In the genomic region with DNA sequence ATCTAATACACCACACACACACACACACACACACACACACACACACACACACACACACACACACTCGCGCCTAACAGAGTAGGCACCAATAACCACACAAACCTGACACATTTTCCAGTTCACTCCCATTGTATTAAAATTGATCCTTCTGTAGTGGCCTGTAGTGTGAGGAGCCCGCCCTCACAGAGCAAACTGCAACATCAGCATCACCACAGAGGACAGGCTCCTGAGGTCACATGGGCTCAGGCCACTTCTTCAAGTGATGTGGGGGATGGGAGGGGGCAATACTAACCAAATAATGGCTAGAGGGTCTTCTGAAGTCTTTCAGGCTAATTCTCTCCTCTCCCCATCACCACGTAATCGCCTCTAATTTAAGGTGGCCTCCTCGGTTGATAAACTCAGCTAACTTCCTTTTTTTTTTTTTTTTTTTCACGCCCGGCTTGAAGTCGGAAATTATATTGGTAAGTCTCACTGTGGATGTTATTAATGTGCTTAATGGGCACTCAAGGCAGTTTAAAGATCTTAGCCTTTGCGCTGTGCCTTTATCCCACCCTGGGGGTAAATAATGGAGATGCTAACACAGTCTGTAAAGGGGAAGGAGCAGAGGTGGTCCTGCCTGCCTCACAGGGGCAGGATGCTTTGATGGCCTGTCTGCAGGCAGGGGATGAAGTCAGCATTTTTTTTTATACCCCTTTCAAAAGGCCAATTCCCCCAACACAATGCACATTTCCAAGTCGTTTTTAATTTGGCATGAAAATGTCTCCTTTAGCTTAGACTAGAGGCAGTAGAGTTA, we compare ENCODE assay signal across 22 mouse cellular contexts. TPM values are rescaled to one million over a fixed set of nuclear protein-coding genes. Genes with fewer than 3 reads are reported as not detected.
A peak's percentile ranks its signal among the peaks of the same experiment; 100 is the strongest.
DNase-seq lines count a peak whose midpoint lies in the region; ATAC-seq lines count a peak whose summit lies in the region.
"Had no signal": no experiment of that assay in that cellular context is flagged by ENCODE, and none has a peak within 500 bp of the region (broad histone marks: within the 10 kb centered on the region; RNA-seq: fewer than 3 reads in every experiment).

No protein-coding gene starts in this region.

- H3K9me3 ChIP-seq in embryonic facial prominence, embryonic 11.5 days (replicated peaks; ENCODE audit: control insufficient read depth, low read length), result no peaks in the 10 kb centered on the region
- H3K9me3 ChIP-seq in embryonic facial prominence, embryonic 10.5 days, result no peaks in the 10 kb centered on the region
- H3K9me3 ChIP-seq in midbrain, embryonic 12.5 days, result no peaks in the 10 kb centered on the region
- no peaks in the 10 kb centered on the region; the same call in 1 of the 2 replicates for H3K9me3 ChIP-seq in midbrain, embryonic 16.5 days (replicated peaks; ENCODE audit: control insufficient read depth, low read length, poor library complexity, severe bottlenecking)
- no peaks in the 10 kb centered on the region for H3K9me3 ChIP-seq in limb, embryonic 13.5 days
- H3K9me3 ChIP-seq: heart, embryonic 15.5 days; neural tube, embryonic 12.5 days had no signal

- no peaks in the 10 kb centered on the region for H3K27me3 ChIP-seq in embryonic facial prominence, embryonic 11.5 days (ENCODE audit: control insufficient read depth, insufficient read depth, low read length)
- H3K27me3 ChIP-seq in embryonic facial prominence, embryonic 10.5 days (replicated peaks; ENCODE audit: low read depth, poor library complexity, severe bottlenecking), result no peaks in the 10 kb centered on the region
- H3K27me3 ChIP-seq in midbrain, embryonic 12.5 days, result peaks cover 7% of the 10 kb centered on the region; the same call in 1 of the 2 replicates
- no peaks in the 10 kb centered on the region for H3K27me3 ChIP-seq in midbrain, embryonic 16.5 days (ENCODE audit: control insufficient read depth, insufficient read depth, low read depth, low read length)
- H3K27me3 ChIP-seq in limb, embryonic 13.5 days, result peaks cover 9% of the 10 kb centered on the region; the same call in 1 of the 2 replicates
- H3K27me3 ChIP-seq: heart, embryonic 15.5 days; neural tube, embryonic 12.5 days had no signal

- no peaks in the 10 kb centered on the region for H3K36me3 ChIP-seq in embryonic facial prominence, embryonic 11.5 days (replicated peaks; ENCODE audit: control insufficient read depth, insufficient read depth, low read depth, low read length)
- no peaks in the 10 kb centered on the region for H3K36me3 ChIP-seq in embryonic facial prominence, embryonic 10.5 days (replicated peaks)
- H3K36me3 ChIP-seq in midbrain, embryonic 12.5 days, result no peaks in the 10 kb centered on the region
- H3K36me3 ChIP-seq in midbrain, embryonic 16.5 days (ENCODE audit: control insufficient read depth, insufficient read depth, low read length), result no peaks in the 10 kb centered on the region
- H3K36me3 ChIP-seq in limb, embryonic 13.5 days, result no peaks in the 10 kb centered on the region
- H3K36me3 ChIP-seq: heart, embryonic 15.5 days; neural tube, embryonic 12.5 days had no signal

- H3K27ac ChIP-seq in embryonic facial prominence, embryonic 11.5 days (replicated peaks; ENCODE audit: low read depth, low read length), result no peak overlapping the region
- no peak overlapping the region for H3K27ac ChIP-seq in embryonic facial prominence, embryonic 10.5 days (replicated peaks)
- no peak overlapping the region for H3K27ac ChIP-seq in midbrain, embryonic 12.5 days (replicated peaks)
- H3K27ac ChIP-seq in midbrain, embryonic 16.5 days (ENCODE audit: low read length), result no peak overlapping the region
- no peak overlapping the region for H3K27ac ChIP-seq in limb, embryonic 13.5 days
- H3K27ac ChIP-seq: heart, adult 2 months; heart, embryonic 15.5 days; macrophage; neural tube, embryonic 12.5 days had no signal

- 0 out of 2 replicates have a peak, but pooled peaks have one; percentile 39 for ATAC-seq in embryonic facial prominence, embryonic 11.5 days (replicated peaks; ENCODE audit: insufficient number of reproducible peaks, low FRiP score, low TSS enrichment, low read depth)
- ATAC-seq in midbrain, embryonic 12.5 days (ENCODE audit: low FRiP score, low read depth), result peak; percentile 65; the same call in 1 of the 2 replicates
- ATAC-seq in midbrain, embryonic 16.5 days, result no peak
- ATAC-seq in limb, embryonic 13.5 days (ENCODE audit: low FRiP score, low read depth), result peak; percentile 72; the same call in 1 of the 2 replicates

- H3K4me3 ChIP-seq in embryonic facial prominence, embryonic 11.5 days (ENCODE audit: low read depth, low read length), result no peak overlapping the region
- no peak overlapping the region for H3K4me3 ChIP-seq in embryonic facial prominence, embryonic 10.5 days
- no peak overlapping the region for H3K4me3 ChIP-seq in midbrain, embryonic 12.5 days
- H3K4me3 ChIP-seq in midbrain, embryonic 16.5 days (ENCODE audit: low read depth, low read length), result no peak overlapping the region
- no peak overlapping the region for H3K4me3 ChIP-seq in limb, embryonic 13.5 days
- H3K4me3 ChIP-seq: heart, adult 2 months; heart, embryonic 15.5 days; neural tube, embryonic 12.5 days had no signal

- no peak overlapping the region for H3K4me2 ChIP-seq in embryonic facial prominence, embryonic 11.5 days (ENCODE audit: low read depth, low read length)
- no peak overlapping the region for H3K4me2 ChIP-seq in midbrain, embryonic 12.5 days (replicated peaks)
- H3K4me2 ChIP-seq in midbrain, embryonic 16.5 days (ENCODE audit: low read length), result no peak overlapping the region
- no peak overlapping the region for H3K4me2 ChIP-seq in limb, embryonic 13.5 days (replicated peaks)
- H3K4me2 ChIP-seq: heart, embryonic 15.5 days; neural tube, embryonic 12.5 days had no signal

- DNase-seq in embryonic facial prominence, embryonic 11.5 days (ENCODE audit: low spot score), result peak; percentile 63
- DNase-seq in embryonic facial prominence, embryonic 10.5 days (ENCODE audit: low spot score), result no peak
- no peak for DNase-seq in layer of hippocampus, adult 8-10 months (ENCODE audit: low spot score in 2 of 2)
- no peak for DNase-seq in frontal cortex, postnatal 14 days (ENCODE audit: low spot score in 2 of 2)
- DNase-seq: adrenal gland, adult 2 months; cerebellum, adult 9-10 months; gastrocnemius, postnatal 10 days; heart, adult 2 months; heart, postnatal 4 days; kidney, adult 11 months; liver; thymus, postnatal 14 days had no signal

- H3K9ac ChIP-seq in embryonic facial prominence, embryonic 11.5 days (replicated peaks; ENCODE audit: low read length), result no peak overlapping the region
- H3K9ac ChIP-seq in midbrain, embryonic 12.5 days (replicated peaks), result no peak overlapping the region
- no peak overlapping the region for H3K9ac ChIP-seq in midbrain, embryonic 16.5 days (ENCODE audit: low read depth, low read length)
- H3K9ac ChIP-seq in limb, embryonic 13.5 days, result no peak overlapping the region
- H3K9ac ChIP-seq: heart, embryonic 15.5 days; neural tube, embryonic 12.5 days had no signal

- WGBS in embryonic facial prominence, embryonic 11.5 days, result 35% methylated on average over 11 of the region's 11 CpGs
- 37% methylated on average over 11 of the region's 11 CpGs for WGBS in embryonic facial prominence, embryonic 10.5 days
- 50% methylated on average over 11 of the region's 11 CpGs for WGBS in midbrain, embryonic 12.5 days
- 27% methylated on average over 11 of the region's 11 CpGs for WGBS in midbrain, embryonic 16.5 days
- 19% methylated on average over 11 of the region's 11 CpGs for WGBS in limb, embryonic 13.5 days

- peaks cover 2% of the 10 kb centered on the region for H3K4me1 ChIP-seq in embryonic facial prominence, embryonic 11.5 days (ENCODE audit: control insufficient read depth, insufficient read depth, low read length)
- peaks cover 27% of the 10 kb centered on the region for H3K4me1 ChIP-seq in embryonic facial prominence, embryonic 10.5 days
- H3K4me1 ChIP-seq in midbrain, embryonic 12.5 days, result peaks cover 8% of the 10 kb centered on the region; the same call in 1 of the 2 replicates
- H3K4me1 ChIP-seq in midbrain, embryonic 16.5 days (ENCODE audit: control insufficient read depth, insufficient read depth, low read length), result no peaks in the 10 kb centered on the region; the same call in 1 of the 2 replicates
- H3K4me1 ChIP-seq in limb, embryonic 13.5 days, result peaks cover 14% of the 10 kb centered on the region
- H3K4me1 ChIP-seq: heart, embryonic 15.5 days had no signal

RNA-seq across cellular contexts. Expression of gene Nog, which starts 25.2 kb away (rescaled TPM):
- 3.0 and 3.4 TPM in 2 replicates for polyA plus RNA-seq in embryonic facial prominence, embryonic 11.5 days (2014; fragmentation: Nextera tagmentation; extraction: Ambion mirVana)
- polyA plus RNA-seq in embryonic facial prominence, embryonic 10.5 days (2016; fragmentation: Nextera tagmentation; extraction: Ambion mirVana), result 1.1 and 1.2 TPM in 2 replicates
- 6.0 and 6.3 TPM in 2 replicates for polyA plus RNA-seq in midbrain, embryonic 12.5 days (2016; fragmentation: Nextera tagmentation; extraction: Ambion mirVana)
- 3.0 and 4.1 TPM in 2 replicates for polyA plus RNA-seq in midbrain, embryonic 16.5 days (2015; fragmentation: Nextera tagmentation; extraction: Ambion mirVana)
- polyA plus RNA-seq in limb, embryonic 13.5 days (2015; fragmentation: Nextera tagmentation; extraction: Ambion mirVana), result 8.5 and 9.7 TPM in 2 replicates
- 1 to 10 TPM; 6.9 to 8.8 (median 8.4) TPM for total RNA-seq in layer of hippocampus, adult 8-10 months (2022)
- total RNA-seq: common myeloid progenitor, adult 5-6 weeks; monocyte, adult 5-6 weeks had no signal
- polyA plus RNA-seq: liver, embryonic 16.5 days; macrophage; testis, adult 2 months had no signal
